ENCODE assay signal across 11 mouse cellular contexts in genomic region chr9:14730941-14731541, GRCm38 (mm10). TPM values are rescaled to one million over a fixed set of nuclear protein-coding genes. Genes with fewer than 3 reads are reported as not detected.
DNase-seq lines count a peak whose midpoint lies in the region; ATAC-seq lines count a peak whose summit lies in the region.
"Had no signal": no experiment of that assay in that cellular context is flagged by ENCODE, and none has a peak within 500 bp of the region (broad histone marks: within the 10 kb centered on the region; RNA-seq: fewer than 3 reads in every experiment).

No protein-coding gene starts in this region.

- WGBS in intestine, embryonic 14.5 days = 24% methylated on average over 9 of the region's 9 CpGs
- WGBS in midbrain, embryonic 11.5 days = 65% methylated on average over 9 of the region's 9 CpGs

- peaks cover 2% of the 10 kb centered on the region; the same call in 1 of the 2 replicates for H3K4me1 ChIP-seq in intestine, embryonic 14.5 days (replicated peaks; ENCODE audit: control insufficient read depth, insufficient read depth, low read length)
- H3K4me1 ChIP-seq in midbrain, embryonic 11.5 days (ENCODE audit: control insufficient read depth, insufficient read depth, low read length) = no peaks in the 10 kb centered on the region
- H3K4me1 ChIP-seq: midbrain, embryonic 12.5 days had no signal

- no peak; the same call in 1 of the 2 replicates for ATAC-seq in intestine, embryonic 14.5 days (replicated peaks; ENCODE audit: low FRiP score, low TSS enrichment, low read depth)
- ATAC-seq in midbrain, embryonic 11.5 days (ENCODE audit: low FRiP score) = 0 out of 2 replicates have a peak, but pooled peaks have one; percentile 24

- peak; percentile 45 to 54 for DNase-seq in cerebellum, postnatal 10 days
- DNase-seq in cerebellum, adult 18-20 months = no peak
- peak; percentile 66 for DNase-seq in embryo, embryonic 10.5 days (ENCODE audit: low spot score)
- DNase-seq in intestine, embryonic 14.5 days (ENCODE audit: low spot score) = peak; percentile 58
- DNase-seq in midbrain, embryonic 11.5 days (ENCODE audit: low spot score, missing footprints) = no peak
- no peak for DNase-seq in frontal cortex, postnatal 10 days (ENCODE audit: low spot score in 2 of 2)
- no peak for DNase-seq in urinary bladder, postnatal 10 days (ENCODE audit: low spot score)
- no peak for DNase-seq in testis, postnatal 10 days (ENCODE audit: low spot score)

- no peak overlapping the region for H3K4me2 ChIP-seq in intestine, embryonic 14.5 days (ENCODE audit: low read length)
- no peak overlapping the region for H3K4me2 ChIP-seq in midbrain, embryonic 11.5 days
- H3K4me2 ChIP-seq: embryonic facial prominence, embryonic 12.5 days; midbrain, embryonic 12.5 days had no signal

- no peaks in the 10 kb centered on the region for H3K27me3 ChIP-seq in intestine, embryonic 14.5 days (replicated peaks; ENCODE audit: control insufficient read depth, insufficient read depth, low read length)
- H3K27me3 ChIP-seq in midbrain, embryonic 11.5 days (ENCODE audit: control insufficient read depth, insufficient read depth, low read length) = no peaks in the 10 kb centered on the region
- H3K27me3 ChIP-seq: CH12.LX; embryonic facial prominence, embryonic 12.5 days had no signal

- H3K9me3 ChIP-seq in intestine, embryonic 14.5 days (ENCODE audit: control insufficient read depth, low read length) = no peaks in the 10 kb centered on the region
- H3K9me3 ChIP-seq in midbrain, embryonic 11.5 days (ENCODE audit: control insufficient read depth, low read length) = no peaks in the 10 kb centered on the region
- H3K9me3 ChIP-seq: embryonic facial prominence, embryonic 12.5 days; midbrain, embryonic 12.5 days had no signal

- no peaks in the 10 kb centered on the region for H3K36me3 ChIP-seq in intestine, embryonic 14.5 days (ENCODE audit: control insufficient read depth, insufficient read depth, low read length)
- H3K36me3 ChIP-seq in midbrain, embryonic 11.5 days (ENCODE audit: control insufficient read depth, insufficient read depth, low read length) = no peaks in the 10 kb centered on the region
- H3K36me3 ChIP-seq: embryonic facial prominence, embryonic 12.5 days; midbrain, embryonic 12.5 days had no signal

- H3K27ac ChIP-seq in intestine, embryonic 14.5 days (ENCODE audit: low read depth) = no peak overlapping the region
- H3K27ac ChIP-seq in midbrain, embryonic 11.5 days (ENCODE audit: low read depth, low read length) = no peak overlapping the region
- H3K27ac ChIP-seq: embryonic facial prominence, embryonic 12.5 days; midbrain, embryonic 12.5 days had no signal

- H3K9ac ChIP-seq in intestine, embryonic 14.5 days (ENCODE audit: low read length) = no peak overlapping the region
- no peak overlapping the region for H3K9ac ChIP-seq in midbrain, embryonic 11.5 days (ENCODE audit: low read length)
- H3K9ac ChIP-seq: embryonic facial prominence, embryonic 12.5 days; midbrain, embryonic 12.5 days had no signal

- no peak overlapping the region for H3K4me3 ChIP-seq in intestine, embryonic 14.5 days (ENCODE audit: low read depth, low read length)
- no peak overlapping the region for H3K4me3 ChIP-seq in midbrain, embryonic 11.5 days (ENCODE audit: low read depth, low read length)
- H3K4me3 ChIP-seq: embryonic facial prominence, embryonic 12.5 days; midbrain, embryonic 12.5 days had no signal

RNA-seq across cellular contexts. Expression of gene Piwil4, which starts 9.5 kb away (rescaled TPM):
- polyA plus RNA-seq in intestine, embryonic 14.5 days (2014; fragmentation: Nextera tagmentation; extraction: Ambion mirVana) = 0.13 and 0.49 TPM in 2 replicates
- 0.08 and 0.12 TPM in 2 replicates for polyA plus RNA-seq in midbrain, embryonic 11.5 days (2014; fragmentation: Nextera tagmentation; extraction: Ambion mirVana)

RNA-seq across cellular contexts. Expression of gene Fut4, which starts 21.2 kb away (rescaled TPM):
- 6.5 and 6.7 TPM in 2 replicates for polyA plus RNA-seq in intestine, embryonic 14.5 days (2014; fragmentation: Nextera tagmentation; extraction: Ambion mirVana)
- polyA plus RNA-seq in midbrain, embryonic 11.5 days (2014; fragmentation: Nextera tagmentation; extraction: Ambion mirVana) = 1.6 and 2.1 TPM in 2 replicates

RNA-seq across cellular contexts. Expression of gene 1700012B09Rik, which starts 39.8 kb away (rescaled TPM):
- not detected in 2 replicates for polyA plus RNA-seq in intestine, embryonic 14.5 days (2014; fragmentation: Nextera tagmentation; extraction: Ambion mirVana)
- not detected in 2 replicates for polyA plus RNA-seq in midbrain, embryonic 11.5 days (2014; fragmentation: Nextera tagmentation; extraction: Ambion mirVana)

RNA-seq across cellular contexts. Expression of gene Mre11a, which starts 53.4 kb away (rescaled TPM):
- 29.6 and 33.3 TPM in 2 replicates for polyA plus RNA-seq in intestine, embryonic 14.5 days (2014; fragmentation: Nextera tagmentation; extraction: Ambion mirVana)
- polyA plus RNA-seq in midbrain, embryonic 11.5 days (2014; fragmentation: Nextera tagmentation; extraction: Ambion mirVana) = 29.4 and 30.8 TPM in 2 replicates

RNA-seq across cellular contexts. Expression of gene Ankrd49, which starts 53.6 kb away (rescaled TPM):
- 47.9 and 52.0 TPM in 2 replicates for polyA plus RNA-seq in intestine, embryonic 14.5 days (2014; fragmentation: Nextera tagmentation; extraction: Ambion mirVana)
- 63.2 and 66.4 TPM in 2 replicates for polyA plus RNA-seq in midbrain, embryonic 11.5 days (2014; fragmentation: Nextera tagmentation; extraction: Ambion mirVana)

Comparison
In these comparisons a context has a peak if more than half of its experiments do, and no peak if none do; other contexts are left out.
1. DNase-seq: peak in cerebellum, postnatal 10 days (2 of 2), embryo, embryonic 10.5 days (single experiment) and intestine, embryonic 14.5 days (single experiment); none in cerebellum, adult 18-20 months (0 of 2), midbrain, embryonic 11.5 days (single experiment), frontal cortex, postnatal 10 days (0 of 2), urinary bladder, postnatal 10 days (single experiment) and testis, postnatal 10 days (single experiment).